Mouse (Mus musculus) heart, embryonic 15.5 days (tissue): ENCODE data around the gene Crkl. TPM values are rescaled to one million over a fixed set of nuclear protein-coding genes. Genes with fewer than 3 reads are reported as not detected.

ENCODE experiments used
- ATAC-seq: fragments of 200-750 bp; cut with Nextera tagmentation; replicated peaks from 2 replicates; pipeline ENCODE4 v1.8.0; 2017; ENCODE audit warnings: low read depth, moderate TSS enrichment; ENCODE audit not compliant: insufficient number of reproducible peaks, insufficient read depth, low FRiP score
- H3K27ac ChIP-seq: fragments of 300-500 bp; sonication (generic); 2 replicates; pipeline ENCODE4 v1.5.1; 2015; ENCODE audit warnings: mild to moderate bottlenecking, inconsistent platforms
- H3K27me3 ChIP-seq: fragments of 300-500 bp; sonication (generic); 2 replicates; pipeline ENCODE4 v1.6.1; 2015; ENCODE audit warnings: inconsistent platforms
- H3K36me3 ChIP-seq: fragments of 300-500 bp; sonication (generic); 2 replicates; pipeline ENCODE4 v1.6.1; 2015; ENCODE audit warnings: mild to moderate bottlenecking, inconsistent platforms
- H3K4me1 ChIP-seq: fragments of 300-500 bp; sonication (generic); replicated peaks from 2 replicates; pipeline ENCODE4 v1.6.1; 2015; ENCODE audit warnings: inconsistent platforms
- H3K4me2 ChIP-seq: fragments of 300-500 bp; sonication (generic); 2 replicates; pipeline ENCODE4 v1.6.1; 2015; ENCODE audit warnings: inconsistent platforms, mild to moderate bottlenecking, moderate library complexity
- H3K4me3 ChIP-seq: fragments of 300-500 bp; sonication (generic); 2 replicates; pipeline ENCODE4 v1.5.1; 2015; ENCODE audit warnings: mild to moderate bottlenecking, inconsistent platforms
- H3K9ac ChIP-seq: fragments of 300-500 bp; sonication (generic); 2 replicates; pipeline ENCODE4 v1.6.1; 2015; ENCODE audit warnings: mild to moderate bottlenecking, inconsistent platforms
- H3K9me3 ChIP-seq: fragments of 300-500 bp; sonication (generic); replicated peaks from 2 replicates; pipeline ENCODE4 v1.6.1; 2016; ENCODE audit warnings: inconsistent platforms
- WGBS: fragments of 180-500 bp; shearing (Covaris S2); methylation state at CpG from one replicate; pipeline ENCODE4 v1.1.7; 2015; ENCODE audit warnings: mixed read lengths; 5-methylcytosine and 5-hydroxymethylcytosine counted together
- polyA plus RNA-seq: library from polyadenylated mRNA; unstranded; fragments of >200 nt; fragmentation: Nextera tagmentation; extraction: Ambion mirVana; gene quantifications from 2 replicates; pipeline ENCODE4 v1.2.1, GENCODE M21; 2015

The Crkl gene
- polyA plus RNA-seq, 1 experiment from 2014 or later: 40.6 TPM

DNA sequence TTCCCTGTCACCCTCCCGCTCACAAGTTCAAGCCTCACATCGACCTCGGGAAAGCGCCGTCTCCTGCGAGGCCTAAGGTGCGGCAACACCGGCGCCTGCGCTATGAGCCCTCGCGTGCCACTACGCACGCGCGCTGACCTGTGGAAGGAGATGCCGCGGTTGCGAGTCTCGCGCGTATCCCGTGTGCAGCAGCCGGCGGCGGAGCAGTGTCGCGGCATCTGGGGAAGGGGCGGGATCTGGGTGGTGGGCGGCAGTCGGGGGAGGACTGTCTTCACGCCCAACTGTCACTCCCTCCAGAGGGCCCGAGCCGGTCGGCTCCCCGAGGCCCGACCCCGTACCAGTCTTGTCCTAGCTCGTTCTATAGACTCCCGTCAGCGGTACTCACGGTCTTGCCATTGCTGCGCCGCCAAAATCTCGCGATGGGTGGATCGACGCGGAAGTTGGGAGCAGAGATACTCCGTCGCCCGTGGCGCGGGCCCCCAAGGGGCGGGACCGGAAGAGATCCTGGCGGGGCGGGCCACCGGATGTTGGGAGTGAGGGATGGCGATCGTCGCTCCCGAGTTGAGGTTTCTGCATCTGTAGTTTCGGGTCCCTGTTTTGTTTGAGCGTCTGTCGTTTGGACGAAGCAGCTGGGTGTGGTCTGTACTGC lies 79.0 kb downstream of the Crkl start, which contains the start of gene Thap7:
Thap7 (minus strand) TSS at position 497 of the 649 bp plus-strand sequence.
- peak within 1 kb of the TSS; percentile 94 for H3K27ac ChIP-seq
- peak; percentile 96 for ATAC-seq
- H3K4me2 ChIP-seq: peak within 1 kb of the TSS; percentile 73
- peak within 1 kb of the TSS; percentile 63 for H3K9ac ChIP-seq
- H3K36me3 ChIP-seq: peaks cover 30% of the 10 kb centered on the region
- no peaks in the 10 kb centered on the region for H3K9me3 ChIP-seq
- WGBS: under 1% methylated on average over 67 of the region's 67 CpGs
- no peaks in the 10 kb centered on the region for H3K27me3 ChIP-seq
- peak within 1 kb of the TSS; percentile 71 for H3K4me3 ChIP-seq
- peaks cover 15% of the 10 kb centered on the region for H3K4me1 ChIP-seq

DNA sequence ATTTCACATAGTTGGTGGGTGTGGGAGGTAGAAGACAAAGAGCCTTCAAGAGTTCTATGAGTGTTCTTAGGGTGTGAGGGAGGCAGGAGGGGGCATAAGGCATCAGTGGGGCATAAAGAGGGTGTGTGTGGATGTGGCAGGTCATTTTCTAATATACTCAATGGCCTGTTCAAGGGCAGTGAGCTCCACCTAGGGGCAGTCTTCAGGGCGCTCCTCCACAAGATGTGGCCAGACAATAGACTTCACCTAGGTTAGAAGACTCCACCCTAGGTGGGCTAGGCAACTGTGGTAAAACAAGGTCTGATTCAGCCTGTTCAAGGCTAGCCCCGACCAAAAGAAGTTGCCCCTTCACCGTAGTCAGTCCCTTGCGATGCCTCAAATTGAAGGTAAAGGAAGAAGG lies 80.5 kb downstream of the Crkl start:
- peaks cover 16% of the 10 kb centered on the region for H3K36me3 ChIP-seq
- peaks cover 15% of the 10 kb centered on the region for H3K4me1 ChIP-seq
- no peak overlapping the region for H3K27ac ChIP-seq
- no peak overlapping the region for H3K4me3 ChIP-seq
- H3K27me3 ChIP-seq: no peaks in the 10 kb centered on the region
- no peak for ATAC-seq
- no peak overlapping the region for H3K4me2 ChIP-seq
- no peak overlapping the region for H3K9ac ChIP-seq
- whole genome bisulfite sequencing: 53% methylated on average over 4 of the region's 4 CpGs
- H3K9me3 ChIP-seq: no peaks in the 10 kb centered on the region

DNA sequence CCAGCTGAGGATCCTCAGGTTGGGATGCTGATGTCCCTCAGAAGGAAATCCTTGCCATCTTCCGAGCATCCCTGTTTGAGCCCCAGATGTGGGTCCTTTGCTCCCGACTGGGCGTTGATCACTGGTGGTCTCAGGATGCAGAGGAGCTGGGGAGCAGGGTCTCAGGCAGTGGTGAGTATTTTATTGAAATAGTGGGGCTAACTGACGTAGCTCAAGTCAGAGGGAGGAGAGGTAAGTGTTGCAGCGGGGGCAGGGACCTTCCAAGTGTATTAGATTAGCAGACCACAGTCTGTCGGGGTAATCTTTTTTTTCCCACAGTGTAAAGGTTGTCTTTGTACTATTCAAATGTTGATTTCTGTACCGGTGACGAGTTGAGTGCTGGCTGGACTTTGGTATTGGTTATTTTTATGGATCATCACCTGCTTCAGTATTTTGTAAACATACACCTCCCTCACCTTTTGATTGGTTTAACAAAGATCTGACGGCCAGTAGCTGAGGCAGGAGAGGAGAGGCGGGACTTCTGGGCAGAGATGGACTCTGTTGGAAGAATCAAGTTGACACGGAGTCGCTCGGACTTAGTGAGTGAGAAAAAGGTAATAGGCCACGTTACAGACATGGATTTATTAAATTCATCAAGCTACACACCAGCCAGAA lies 81.0 kb downstream of the Crkl start:
- no peak for ATAC-seq
- Histone ChIP-seq H3K9me3 (no peaks in the 10 kb centered on the region), H3K4me3 (no peak overlapping the region), H3K4me2 (no peak overlapping the region), H3K27me3 (no peaks in the 10 kb centered on the region), H3K27ac (no peak overlapping the region), H3K9ac (no peak overlapping the region), H3K4me1 (peaks cover 15% of the 10 kb centered on the region), H3K36me3 (peaks cover 11% of the 10 kb centered on the region)
- WGBS: 62% methylated on average over 14 of the region's 14 CpGs

DNA sequence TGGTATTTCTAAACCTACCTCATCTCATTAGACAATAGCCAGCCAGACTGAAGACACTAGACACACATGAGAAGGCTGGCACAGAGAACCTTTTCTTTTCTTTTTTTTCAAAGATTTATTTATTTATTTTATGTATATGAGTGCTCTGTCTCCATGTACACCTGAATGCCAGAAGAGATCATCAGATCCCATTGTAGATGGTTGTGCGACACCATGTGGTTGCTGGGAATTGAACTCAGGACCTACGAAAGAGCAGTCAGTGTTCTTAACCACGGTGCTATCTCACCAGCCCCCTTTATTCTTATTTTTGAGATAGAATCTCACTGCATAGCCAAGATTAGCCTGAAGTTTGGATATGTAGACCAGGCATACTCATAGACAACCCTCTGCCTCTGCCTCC lies 84.8 kb downstream of the Crkl start:
- WGBS: 84% methylated on average over 3 of the region's 3 CpGs
- H3K4me3 ChIP-seq: no peak overlapping the region
- H3K27me3 ChIP-seq: peaks cover 15% of the 10 kb centered on the region
- H3K9me3 ChIP-seq: no peaks in the 10 kb centered on the region
- H3K4me1 ChIP-seq: peaks cover 4% of the 10 kb centered on the region
- no peak overlapping the region for H3K9ac ChIP-seq
- no peaks in the 10 kb centered on the region for H3K36me3 ChIP-seq
- ATAC-seq: no peak
- no peak overlapping the region for H3K4me2 ChIP-seq
- H3K27ac ChIP-seq: no peak overlapping the region

Other genes starting within 250 kb of the Crkl start
- 255 and 264 TPM in 2 replicates for gene Ube2l3, start 249.3 kb upstream of the Crkl start, polyA plus RNA-seq
- gene Rimbp3, start 243.4 kb upstream of the Crkl start, polyA plus RNA-seq: 0.13 and 0.30 TPM in 2 replicates
- gene Hic2, start 218.4 kb upstream of the Crkl start, polyA plus RNA-seq: 3.2 and 4.0 TPM in 2 replicates
- 9.2 and 11.6 TPM in 2 replicates for gene Tmem191c, start 175.9 kb upstream of the Crkl start, polyA plus RNA-seq
- gene Serpind1, start 120.6 kb upstream of the Crkl start, polyA plus RNA-seq: 0.35 and 1.9 TPM in 2 replicates
- gene Snap29, start 46.0 kb upstream of the Crkl start, polyA plus RNA-seq: 10.7 and 11.5 TPM in 2 replicates
- 28.1 and 31.1 TPM in 2 replicates for gene Pi4ka, start 45.7 kb upstream of the Crkl start, polyA plus RNA-seq
- gene Aifm3, start 37.6 kb downstream of the Crkl start, polyA plus RNA-seq: 0.91 and 1.6 TPM in 2 replicates
- 45.6 and 60.6 TPM in 2 replicates for gene Lztr1, start 56.7 kb downstream of the Crkl start, polyA plus RNA-seq
- gene Thap7, start 79.1 kb downstream of the Crkl start, polyA plus RNA-seq: 29.5 and 38.7 TPM in 2 replicates
- 0.19 and 0.36 TPM in 2 replicates for gene Lrrc74b, start 109.3 kb downstream of the Crkl start, polyA plus RNA-seq
- 0.60 and 0.80 TPM in 2 replicates for gene P2rx6, start 109.9 kb downstream of the Crkl start, polyA plus RNA-seq
- 9.5 and 11.2 TPM in 2 replicates for gene Slc7a4, start 131.2 kb downstream of the Crkl start, polyA plus RNA-seq
- gene Smpd4, start 167.4 kb downstream of the Crkl start, polyA plus RNA-seq: 17.2 and 23.2 TPM in 2 replicates
- gene Ccdc74a, start 194.5 kb downstream of the Crkl start, polyA plus RNA-seq: 3.1 and 3.2 TPM in 2 replicates